Mouse (Mus musculus) cerebellum, adult 2 months (tissue): Measurements from ENCODE around the gene Pomgnt1.

Experiments used
- CTCF ChIP-seq: fragments of 200-500 bp; IDR thresholded peaks from 2 replicates; pipeline ENCODE4 v1.5.1; 2011; ENCODE audit warnings: low read depth, mild to moderate bottlenecking, control low read depth, low read length, moderate library complexity, borderline replicate concordance; ENCODE audit not compliant: insufficient read depth
- POLR2A ChIP-seq: fragments of 200-500 bp; IDR thresholded peaks from 2 replicates; pipeline ENCODE4 v1.6.1; 2011; ENCODE audit warnings: low read length, control low read depth, borderline replicate concordance; ENCODE audit not compliant: insufficient read depth

DNA sequence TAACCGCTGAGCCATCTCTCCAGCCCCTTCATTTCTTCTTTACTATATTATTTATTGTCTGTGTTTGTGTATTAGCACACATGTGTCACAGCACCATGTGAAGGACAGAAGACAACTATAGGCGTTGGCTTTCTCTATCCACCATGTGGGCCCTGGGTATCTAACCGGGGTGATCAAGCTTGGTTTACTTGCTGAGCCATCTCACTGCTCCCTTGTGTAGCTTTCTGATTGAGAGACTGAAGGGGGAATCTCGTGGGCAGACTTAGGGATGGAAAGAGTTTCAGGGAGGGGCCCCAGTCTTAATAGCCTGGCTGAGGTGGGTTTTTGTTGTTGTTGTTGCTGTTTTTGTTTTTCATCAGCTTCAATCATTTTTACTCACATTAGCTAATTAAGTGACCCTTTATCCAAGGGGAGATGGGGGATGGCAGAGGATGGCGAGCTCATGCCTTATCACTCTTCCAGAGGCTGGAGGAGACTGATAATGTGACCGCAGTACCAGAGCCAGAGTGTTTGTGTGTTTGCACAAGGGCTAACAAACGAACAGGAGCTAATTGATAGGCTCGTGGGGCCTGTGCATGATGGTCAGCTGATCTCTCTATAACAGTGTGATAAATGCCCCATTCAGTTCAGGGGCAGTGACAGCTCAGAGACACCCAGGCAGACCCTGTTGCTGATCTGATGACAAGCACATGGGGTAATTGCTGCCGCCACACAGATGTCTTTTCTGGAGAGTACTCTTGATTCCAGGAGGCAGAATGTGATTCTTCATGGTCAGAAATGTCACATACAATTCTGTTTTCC lies 70.1 kb downstream of the Pomgnt1 start:
- TF ChIP-seq POLR2A, result no peak
- no peak for TF ChIP-seq CTCF
